Mouse (Mus musculus): ENCODE data around the gene Ints5.

DNA sequence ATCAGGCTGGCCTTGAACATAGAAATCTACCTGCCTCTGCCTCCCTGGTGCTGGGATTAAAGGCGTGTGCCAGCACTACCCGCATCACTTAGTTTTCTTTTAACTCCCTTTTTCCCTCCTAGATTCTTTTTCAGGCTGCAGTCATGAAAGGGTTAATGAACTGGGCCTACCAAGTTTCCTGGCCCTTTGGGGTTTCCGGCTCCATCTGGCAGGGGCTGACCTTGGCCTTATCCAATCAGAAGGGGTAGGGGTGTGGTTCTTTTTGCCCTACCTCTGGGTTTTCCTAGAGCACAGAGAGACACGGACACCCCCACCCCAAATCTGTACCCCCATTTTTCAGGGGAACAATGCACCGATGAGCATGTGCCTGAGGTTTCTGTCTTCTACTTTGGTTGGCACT is 51.9 kb downstream of the Ints5 start:
- TF ChIP-seq CTCF (IDR thresholded peaks at IDR 0.05; ENCODE audit: low read depth, low read length), result no peak
- no peak for TF ChIP-seq POLR2A (IDR thresholded peaks at IDR 0.05; ENCODE audit: extremely low read depth, insufficient read depth, low read length)

Data from liver, adult 2 months (tissue).